Mouse (Mus musculus) heart, adult 9 months (tissue): ENCODE data around the gene Amigo2.

ENCODE experiments used
- DNase-seq, 2 experiments: peaks; one replicate each; pipeline ENCODE4 v3.0.0; 2022; ENCODE audit warnings: low spot score in 2 of 2

The Amigo2 gene

GRCm38 (mm10) chr15:97246911-97247790 lies at the start of gene Amigo2, which contains the start of gene Pced1b:
Gene Amigo2, minus strand, starts transcription at chr15:97247287.
Gene Pced1b, plus strand, starts transcription at chr15:97247107.
- peak; percentile 58 to 65 for DNase-seq

- peak; percentile 59 to 60 for DNase-seq
Measured at GRCm38 (mm10) chr15:97291291-97292050, 44.4 kb upstream of the Amigo2 start.

GRCm38 (mm10) chr15:97290351-97290750 lies 43.3 kb upstream of the Amigo2 start:
- no peak for DNase-seq

GRCm38 (mm10) chr15:97289176-97289575 lies 42.1 kb upstream of the Amigo2 start:
- DNase-seq = no peak

GRCm38 (mm10) chr15:97288690-97289089 lies 41.6 kb upstream of the Amigo2 start:
- DNase-seq = no peak

- no peak for DNase-seq
Measured at GRCm38 (mm10) chr15:97287436-97288143, 40.5 kb upstream of the Amigo2 start.

- DNase-seq = no peak
Measured at GRCm38 (mm10) chr15:97286731-97287130, 39.6 kb upstream of the Amigo2 start.

GRCm38 (mm10) chr15:97285665-97286212 lies 38.7 kb upstream of the Amigo2 start:
- no peak for DNase-seq

GRCm38 (mm10) chr15:97284201-97284600 lies 37.1 kb upstream of the Amigo2 start:
- no peak for DNase-seq

- DNase-seq = no peak
Measured at GRCm38 (mm10) chr15:97282572-97282881, 35.4 kb upstream of the Amigo2 start.

GRCm38 (mm10) chr15:97281712-97282571 lies 34.9 kb upstream of the Amigo2 start:
- DNase-seq = no peak

- DNase-seq = no peak
Measured at GRCm38 (mm10) chr15:97280776-97281175, 33.7 kb upstream of the Amigo2 start.

GRCm38 (mm10) chr15:97280131-97280530 lies 33.0 kb upstream of the Amigo2 start:
- no peak for DNase-seq

GRCm38 (mm10) chr15:97278340-97278948 lies 31.4 kb upstream of the Amigo2 start:
- no peak for DNase-seq

- DNase-seq = no peak
Measured at GRCm38 (mm10) chr15:97277328-97277727, 30.2 kb upstream of the Amigo2 start.

GRCm38 (mm10) chr15:97276660-97277153 lies 29.6 kb upstream of the Amigo2 start:
- DNase-seq = no peak

GRCm38 (mm10) chr15:97275626-97276395 lies 28.7 kb upstream of the Amigo2 start:
- no peak for DNase-seq

- DNase-seq = no peak
Measured at GRCm38 (mm10) chr15:97272831-97273230, 25.7 kb upstream of the Amigo2 start.

- peak; percentile 17 to 43 for DNase-seq
Measured at GRCm38 (mm10) chr15:97271985-97272697, 25.1 kb upstream of the Amigo2 start.
